Mouse (Mus musculus): ENCODE data around the gene Cd248.
A peak's percentile ranks its signal among the peaks of the same experiment; 100 is the strongest.

DNA sequence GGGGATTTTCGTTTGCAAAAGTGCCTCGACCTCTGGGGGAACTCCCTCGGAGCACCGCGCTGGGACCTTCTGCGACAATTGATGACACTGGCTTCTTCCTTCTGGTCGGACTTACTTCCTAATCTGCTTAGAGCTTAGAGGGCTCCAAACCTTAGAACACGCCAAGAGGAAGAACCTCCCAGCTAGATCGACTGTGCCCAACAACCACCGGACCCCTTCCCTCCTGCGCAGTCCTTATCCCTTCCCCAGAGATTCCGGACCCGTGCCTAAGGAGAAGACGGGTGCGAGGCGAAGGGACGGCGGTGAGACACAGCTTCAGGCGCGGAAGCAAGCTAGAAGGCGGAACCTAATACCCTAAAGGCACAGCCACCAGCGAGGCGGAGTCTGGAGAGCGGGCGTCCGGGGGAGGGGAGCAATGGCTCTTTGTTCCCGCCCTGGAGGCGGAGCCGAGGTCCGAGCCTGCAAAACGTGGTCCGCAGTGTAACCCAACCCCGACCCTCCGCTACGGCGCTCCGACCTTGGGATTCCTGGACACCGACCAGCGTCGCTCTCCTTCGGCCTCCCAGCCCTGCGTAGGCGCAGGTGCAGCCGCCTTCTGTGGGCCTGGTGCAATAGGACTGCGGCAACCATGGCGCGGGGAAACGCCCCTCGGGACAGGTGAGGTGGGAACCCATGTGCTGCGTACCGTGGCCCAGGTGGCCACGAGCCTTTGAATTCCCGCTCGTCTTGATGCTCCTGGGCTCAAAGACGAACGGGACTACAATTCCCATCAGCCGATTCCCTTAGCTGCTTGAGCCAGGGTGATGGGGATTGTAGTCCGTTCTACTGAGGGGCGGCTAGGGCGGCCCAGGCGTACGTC lies 44.0 kb upstream of the Cd248 start, which contains the start of gene Slc29a2:
- TF ChIP-seq POLR2A (IDR thresholded peaks at IDR 0.05; ENCODE audit: extremely low read depth, insufficient read depth, low read length), result peak; percentile 72; the same call in 1 of the 2 replicates
- no peak for TF ChIP-seq CTCF (IDR thresholded peaks at IDR 0.05; ENCODE audit: extremely low read depth, insufficient read depth, low read length)
